Mouse (Mus musculus) gastrocnemius, adult 18-20 months (tissue): ENCODE results near the gene Mtx2. TPM values are rescaled to one million over a fixed set of nuclear protein-coding genes. Genes with fewer than 3 reads are reported as not detected.

Source experiments
- DNase-seq: peaks from one replicate; pipeline ENCODE4 v3.0.0; 2021; ENCODE audit warnings: low spot score
- total RNA-seq, 2 experiments: library from RNA; stranded (reverse); gene quantifications; 2 replicates each; pipeline ENCODE4 v1.2.3; 2021

The Mtx2 gene
- total RNA-seq, 2 experiments from 2014 or later: 30.7 to 38.1 TPM

DNA sequence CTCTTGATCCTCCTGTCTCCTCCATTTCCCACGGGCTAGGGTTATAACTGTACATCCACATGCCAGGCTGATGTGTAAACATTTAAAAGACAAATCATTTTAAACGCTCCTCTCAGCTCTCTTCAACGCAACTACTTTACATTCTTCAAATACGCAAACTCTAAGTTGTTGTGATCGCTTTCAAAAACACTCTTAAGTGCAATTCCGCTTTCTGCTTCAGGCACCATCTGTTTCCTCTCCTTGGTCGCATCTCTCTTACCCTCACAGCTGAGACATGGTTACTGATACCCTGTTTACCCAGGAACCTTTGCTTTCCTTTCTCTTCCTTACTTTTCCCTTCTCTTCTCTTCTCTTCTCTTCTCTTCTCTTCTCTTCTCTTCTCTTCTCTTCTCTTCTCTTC lies 86.4 kb downstream of the Mtx2 start:
- DNase-seq: no peak

DNA sequence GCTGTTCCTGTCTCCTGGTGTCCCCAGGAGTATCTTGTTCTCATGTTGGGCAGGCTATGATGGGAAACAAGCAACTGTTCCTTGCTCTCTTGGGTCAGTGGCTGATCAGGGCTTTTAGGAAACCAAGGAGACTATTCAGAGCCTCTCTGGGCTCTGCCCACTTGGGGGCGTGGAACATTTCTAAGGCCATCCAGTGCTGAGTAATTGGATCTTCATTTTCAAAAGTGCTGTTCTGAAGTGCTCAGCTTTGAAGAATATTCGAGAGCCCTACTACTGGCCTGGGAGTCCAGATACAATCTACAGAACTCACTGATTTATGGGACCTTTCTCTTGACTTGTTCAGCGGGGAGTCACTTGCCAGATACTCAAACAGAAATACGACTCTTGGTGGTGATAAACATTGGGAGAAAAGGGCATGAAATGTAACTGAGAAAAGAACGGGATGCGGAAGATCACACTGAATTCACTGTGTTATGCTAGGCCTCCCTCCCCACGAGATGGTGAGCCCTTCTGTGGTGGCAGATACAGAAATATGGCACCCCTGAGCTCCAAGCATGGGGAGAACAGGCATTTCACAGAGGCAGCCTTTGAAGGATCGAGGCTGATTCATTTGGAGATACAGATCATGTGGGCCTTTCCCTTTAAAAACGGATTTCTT lies 92.4 kb downstream of the Mtx2 start:
- DNase-seq: no peak

DNA sequence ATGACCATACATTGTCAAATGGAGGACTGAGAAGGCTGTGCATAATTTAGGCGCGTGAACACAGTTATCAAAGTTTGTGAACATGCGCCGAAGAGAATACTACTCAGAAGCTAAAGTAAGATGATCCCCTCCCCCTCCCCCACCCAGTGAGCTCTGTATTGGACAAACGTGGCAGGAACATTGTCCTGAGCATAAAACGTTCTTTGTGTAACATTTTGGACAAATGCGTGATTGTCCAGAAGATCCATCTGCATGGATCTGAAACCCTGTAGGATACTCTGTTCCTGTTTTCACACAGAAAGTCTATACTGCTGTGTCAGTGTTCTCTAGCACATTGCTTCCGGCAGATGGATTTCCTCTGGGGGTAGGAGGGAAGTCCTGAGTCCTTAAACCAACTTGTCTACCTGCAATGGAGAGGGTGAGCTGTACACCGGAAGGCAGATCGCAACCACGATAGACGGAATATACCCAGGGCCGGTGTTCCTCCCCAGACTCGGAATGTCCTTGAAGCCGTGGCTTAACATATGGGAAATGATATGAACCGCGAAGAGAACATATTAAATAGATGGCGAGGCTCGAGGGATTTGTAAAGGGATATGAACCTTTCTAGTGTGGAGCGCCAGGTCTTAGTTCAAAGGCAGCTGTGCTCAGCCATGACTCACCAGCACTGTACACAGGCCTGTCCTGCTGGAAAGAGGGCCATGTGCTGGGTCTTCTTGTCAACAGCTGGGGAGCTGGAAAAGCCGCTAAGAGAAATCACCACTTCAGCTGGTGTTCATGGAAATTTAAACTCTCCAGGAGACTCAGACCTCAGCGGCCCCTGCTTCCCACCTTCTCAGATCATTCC lies 100.6 kb downstream of the Mtx2 start:
- no peak for DNase-seq

Other genes starting within 250 kb of the Mtx2 start
- 10 to 100 TPM; 61.9 to 67.5 TPM for gene Lnpk, start 246.4 kb upstream of the Mtx2 start, total RNA-seq
- not detected for gene Evx2, start 166.2 kb upstream of the Mtx2 start, total RNA-seq
- not detected for gene Hoxd13, start 157.5 kb upstream of the Mtx2 start, total RNA-seq
- not detected for gene Hoxd12, start 150.8 kb upstream of the Mtx2 start, total RNA-seq
- not detected for gene Hoxd11, start 146.2 kb upstream of the Mtx2 start, total RNA-seq
- 1 to 10 TPM; 5.0 to 6.1 TPM for gene Hoxd10, start 133.9 kb upstream of the Mtx2 start, total RNA-seq
- 10 to 100 TPM; 17.0 to 18.1 TPM for gene Hoxd9, start 128.1 kb upstream of the Mtx2 start, total RNA-seq
- gene Hoxd8, start 121.2 kb upstream of the Mtx2 start, total RNA-seq: 10 to 100 TPM; 32.2 to 40.3 TPM
- not detected for gene Hoxd3, start 113.9 kb upstream of the Mtx2 start, total RNA-seq
- 1 to 10 TPM; 1.0 to 1.3 TPM for gene Hoxd4, start 113.9 kb upstream of the Mtx2 start, total RNA-seq
- under 1 TPM; 0.07 to 0.19 TPM for gene Gm28230, start 99.1 kb upstream of the Mtx2 start, total RNA-seq
- not detected for gene Hoxd1, start 62.8 kb upstream of the Mtx2 start, total RNA-seq